Mouse (Mus musculus): ENCODE measurements around the gene 2310039H08Rik. TPM values are rescaled to one million over a fixed set of nuclear protein-coding genes. Genes with fewer than 3 reads are reported as not detected.
"Not testable (repeated sequence)": the region's sequence is repeated elsewhere in the genome, so short reads cannot be mapped to it uniquely, and the experiment has no call there.

2310039H08Rik gene
- polyA plus RNA-seq, 1 experiment = 6.1 TPM

GRCm38 (mm10) chr17:46773278-46774130 lies 1.1 kb downstream of the 2310039H08Rik start:
- Histone ChIP-seq H3K4me1 (ENCODE audit: control insufficient read depth, insufficient read depth, low read length) (peaks cover 3% of the 10 kb centered on the region; the same call in 1 of the 2 replicates), H3K27ac (ENCODE audit: insufficient read depth, low read depth, low read length) (peak overlapping the region; percentile 55), H3K4me3 (ENCODE audit: insufficient read depth, low read length) (peak overlapping the region; percentile 82)
- TF ChIP-seq CTCF (IDR thresholded peaks at IDR 0.05; ENCODE audit: low read depth, low read length) (0 out of 2 replicates have a peak, but pooled peaks have one; percentile 42), POLR2A (IDR thresholded peaks at IDR 0.05; ENCODE audit: borderline replicate concordance, low read depth, low read length) (no peak)

- H3K4me3 ChIP-seq (ENCODE audit: insufficient read depth, low read length) = peak overlapping the region; percentile 6; the same call in 1 of the 2 replicates
- H3K27ac ChIP-seq (ENCODE audit: insufficient read depth, low read depth, low read length) = 0 out of 2 replicates have a peak overlapping the region, but pooled peaks have one; percentile 7
Observed at GRCm38 (mm10) chr17:46774131-46774472, 1.7 kb downstream of the 2310039H08Rik start.

GRCm38 (mm10) chr17:46775070-46775469 lies 2.6 kb downstream of the 2310039H08Rik start:
- TF ChIP-seq POLR2A (IDR thresholded peaks at IDR 0.05; ENCODE audit: borderline replicate concordance, low read depth, low read length) = no peak
- no peak for TF ChIP-seq CTCF (IDR thresholded peaks at IDR 0.05; ENCODE audit: low read depth, low read length)
- Histone ChIP-seq H3K27ac (ENCODE audit: insufficient read depth, low read depth, low read length) (no peak overlapping the region), H3K4me3 (ENCODE audit: insufficient read depth, low read length) (no peak overlapping the region), H3K4me1 (ENCODE audit: control insufficient read depth, insufficient read depth, low read length) (peaks cover 3% of the 10 kb centered on the region; the same call in 1 of the 2 replicates)

More at GRCm38 (mm10) chr17:46774131-46774472, 1.7 kb downstream of the 2310039H08Rik start:
- no peak for TF ChIP-seq CTCF (IDR thresholded peaks at IDR 0.05; ENCODE audit: low read depth, low read length)
- no peak for TF ChIP-seq POLR2A (IDR thresholded peaks at IDR 0.05; ENCODE audit: borderline replicate concordance, low read depth, low read length)
- peaks cover 3% of the 10 kb centered on the region; the same call in 1 of the 2 replicates for H3K4me1 ChIP-seq (ENCODE audit: control insufficient read depth, insufficient read depth, low read length)

DNA sequence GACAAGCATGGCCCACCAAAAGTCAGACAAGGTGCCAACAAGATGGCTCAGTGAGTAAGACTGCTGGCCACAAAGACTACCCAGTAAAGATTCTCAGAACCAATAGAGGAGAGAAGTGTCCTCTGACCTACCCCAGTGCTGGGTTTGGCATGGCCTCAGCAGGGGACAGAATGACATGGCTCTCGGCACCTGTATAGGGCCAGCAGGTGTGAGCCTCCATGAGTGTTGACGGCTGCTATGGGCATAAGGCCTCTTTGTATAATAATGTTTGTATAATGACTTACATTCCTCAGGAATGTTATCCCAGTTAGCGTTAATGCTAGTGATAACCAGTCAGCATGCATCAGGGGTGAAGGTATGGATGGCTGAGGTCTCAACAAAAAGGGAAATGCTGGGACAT lies 3.7 kb downstream of the 2310039H08Rik start:
- Histone ChIP-seq H3K27ac (ENCODE audit: insufficient read depth, low read depth, low read length) (no peak overlapping the region), H3K4me3 (ENCODE audit: insufficient read depth, low read length) (no peak overlapping the region), H3K4me1 (ENCODE audit: control insufficient read depth, insufficient read depth, low read length) (peaks cover 8% of the 10 kb centered on the region)
- no peak for TF ChIP-seq CTCF (IDR thresholded peaks at IDR 0.05; ENCODE audit: low read depth, low read length)
- TF ChIP-seq POLR2A (IDR thresholded peaks at IDR 0.05; ENCODE audit: borderline replicate concordance, low read depth, low read length) = no peak

- peaks cover 5% of the 10 kb centered on the region for H3K4me1 ChIP-seq (ENCODE audit: control insufficient read depth, insufficient read depth, low read length)
- H3K27ac ChIP-seq (ENCODE audit: insufficient read depth, low read depth, low read length) = peak overlapping the region; percentile 61
- TF ChIP-seq POLR2A (IDR thresholded peaks at IDR 0.05; ENCODE audit: borderline replicate concordance, low read depth, low read length) (no peak), CTCF (IDR thresholded peaks at IDR 0.05; ENCODE audit: low read depth, low read length) (no peak)
- H3K4me3 ChIP-seq (ENCODE audit: insufficient read depth, low read length) = peak overlapping the region; percentile 84
Observed at GRCm38 (mm10) chr17:46781876-46782275, 9.4 kb downstream of the 2310039H08Rik start.

DNA sequence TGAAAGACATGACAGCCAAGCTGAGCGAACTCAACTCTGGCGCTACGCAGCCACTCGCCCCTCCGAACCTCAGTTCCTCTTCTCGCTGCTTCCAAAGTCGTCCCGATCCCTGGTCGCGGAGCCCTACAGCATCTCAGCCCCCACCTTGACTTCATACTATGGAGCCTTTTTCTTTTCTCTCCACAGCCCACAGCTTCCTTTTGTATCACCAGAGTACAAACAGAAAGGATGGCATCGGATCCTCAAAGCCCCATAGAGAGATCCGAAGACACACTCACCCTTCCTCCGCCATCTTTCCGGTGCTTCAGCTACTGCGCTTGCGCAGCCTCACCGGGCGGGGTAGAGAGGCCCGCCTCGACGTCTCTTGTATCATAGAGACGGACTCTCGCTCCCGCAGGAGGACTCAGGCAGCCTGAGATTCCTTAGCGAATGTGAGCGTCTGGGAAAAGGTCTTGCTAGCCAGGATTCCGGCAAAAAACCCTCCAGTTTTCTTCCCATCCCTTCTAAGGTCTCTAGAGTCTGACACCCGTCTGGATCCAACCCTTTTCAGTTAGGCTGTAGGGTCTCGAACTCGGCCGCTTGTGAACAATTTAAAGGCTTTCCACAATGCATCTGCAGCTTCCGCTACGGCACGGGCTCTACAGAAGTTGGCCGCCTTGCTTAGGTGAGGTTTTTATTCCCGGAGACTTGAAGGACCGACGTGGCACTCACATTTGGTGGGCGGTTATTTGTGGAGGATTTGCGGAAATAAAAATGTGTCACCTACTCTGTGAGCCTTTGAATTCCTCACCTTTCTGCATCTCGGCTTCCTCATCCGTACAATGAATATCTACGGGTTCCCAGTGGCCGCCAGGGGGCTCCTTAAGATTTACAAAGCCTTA lies 10.1 kb downstream of the 2310039H08Rik start, which contains the start of gene Rpl7l1:
TSS of gene Rpl7l1 (minus strand) at position 332 of the 881 bp plus-strand sequence.
- H3K4me1 ChIP-seq (ENCODE audit: control insufficient read depth, insufficient read depth, low read length) = peaks cover 5% of the 10 kb centered on the region

DNA sequence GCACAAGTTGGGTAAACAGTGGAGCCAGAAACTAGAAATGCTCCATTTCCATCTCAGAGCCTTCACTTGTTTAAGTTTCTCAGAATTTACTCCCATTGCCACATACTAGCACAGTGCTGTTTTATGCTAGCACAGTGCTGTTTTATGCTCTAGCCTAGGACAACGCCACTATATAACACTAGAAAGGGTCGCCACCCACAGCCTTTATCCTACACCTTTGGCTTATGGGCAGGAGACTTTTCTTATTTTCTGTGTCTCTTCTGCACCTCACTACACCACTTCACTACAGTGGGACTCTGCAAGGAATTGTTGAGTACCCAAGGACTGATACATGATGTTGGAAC lies 10.8 kb downstream of the 2310039H08Rik start:
- Histone ChIP-seq H3K27ac (ENCODE audit: insufficient read depth, low read depth, low read length) (no peak overlapping the region), H3K4me1 (ENCODE audit: control insufficient read depth, insufficient read depth, low read length) (peaks cover 5% of the 10 kb centered on the region), H3K4me3 (ENCODE audit: insufficient read depth, low read length) (peak overlapping the region; percentile 84; the same call in 1 of the 2 replicates)
- TF ChIP-seq CTCF (IDR thresholded peaks at IDR 0.05; ENCODE audit: low read depth, low read length) (no peak), POLR2A (IDR thresholded peaks at IDR 0.05; ENCODE audit: borderline replicate concordance, low read depth, low read length) (no peak)

More for the DNA sequence above, 10.1 kb downstream of the 2310039H08Rik start, which contains the start of gene Rpl7l1:
- Histone ChIP-seq H3K27ac (ENCODE audit: insufficient read depth, low read depth, low read length) (peak within 1 kb of the TSS; percentile 73), H3K4me3 (ENCODE audit: insufficient read depth, low read length) (peak within 1 kb of the TSS; percentile 84)
- TF ChIP-seq CTCF (IDR thresholded peaks at IDR 0.05; ENCODE audit: low read depth, low read length) = peak; percentile 73
- TF ChIP-seq POLR2A (IDR thresholded peaks at IDR 0.05; ENCODE audit: borderline replicate concordance, low read depth, low read length) = no peak

DNA sequence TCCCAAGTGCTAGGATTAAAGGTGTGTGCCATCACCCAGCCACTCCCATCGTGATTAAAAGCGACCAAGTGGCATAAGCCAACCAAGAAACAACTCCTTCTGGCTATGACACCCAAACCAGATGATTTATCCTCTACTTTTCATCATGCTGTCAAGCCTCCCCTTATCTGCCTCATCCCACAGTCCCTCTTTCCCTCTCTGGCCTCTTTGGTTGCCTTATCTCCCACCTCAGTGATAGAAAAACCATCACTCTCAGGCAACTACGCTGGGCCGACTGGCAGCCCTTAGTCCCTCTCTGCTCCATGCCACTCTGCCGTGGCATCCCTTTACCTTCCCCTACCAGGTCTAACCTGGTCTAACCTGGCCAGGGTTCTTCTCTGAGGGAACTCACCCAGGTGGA lies 14.5 kb downstream of the 2310039H08Rik start:
- Histone ChIP-seq H3K27ac (ENCODE audit: insufficient read depth, low read depth, low read length) (no peak overlapping the region), H3K4me3 (ENCODE audit: insufficient read depth, low read length) (no peak overlapping the region), H3K4me1 (ENCODE audit: control insufficient read depth, insufficient read depth, low read length) (no peaks in the 10 kb centered on the region)
- TF ChIP-seq CTCF (IDR thresholded peaks at IDR 0.05; ENCODE audit: low read depth, low read length) (no peak), POLR2A (IDR thresholded peaks at IDR 0.05; ENCODE audit: borderline replicate concordance, low read depth, low read length) (no peak)

DNA sequence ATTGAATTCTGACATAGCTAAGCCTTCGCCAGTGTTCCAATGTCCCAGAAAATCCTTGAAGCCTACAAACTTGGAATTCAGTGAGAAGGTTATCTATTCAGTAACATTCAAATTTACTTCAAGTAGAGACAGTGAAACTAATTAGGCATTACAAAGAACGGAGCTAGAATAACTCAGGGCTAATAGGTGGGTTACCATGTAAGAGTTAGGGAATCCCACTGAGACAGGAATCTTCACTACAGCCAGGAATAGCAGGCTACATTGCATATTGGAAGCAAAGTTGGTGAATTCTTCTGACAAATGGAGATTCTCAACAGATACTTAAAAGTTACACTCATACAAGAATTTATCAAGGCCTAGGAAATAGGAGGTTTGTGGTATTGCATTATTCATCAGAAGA lies 15.5 kb downstream of the 2310039H08Rik start:
- not testable (repeated sequence) for H3K4me3 ChIP-seq (ENCODE audit: insufficient read depth, low read length); H3K4me1 ChIP-seq (ENCODE audit: control insufficient read depth, insufficient read depth, low read length); H3K27ac ChIP-seq (ENCODE audit: insufficient read depth, low read depth, low read length)

Measured in bone marrow macrophage, adult 2 months (primary cell).